Mouse (Mus musculus): ENCODE measurements at regions not wholly inside any gene's neighbourhood (a gene's known extent, or its start where the extent isn't known, plus 50 kb on each side); places are given as distances from the start of the nearest gene placed in this dataset.
A peak's percentile ranks its signal among the peaks of the same experiment; 100 is the strongest.

DNA sequence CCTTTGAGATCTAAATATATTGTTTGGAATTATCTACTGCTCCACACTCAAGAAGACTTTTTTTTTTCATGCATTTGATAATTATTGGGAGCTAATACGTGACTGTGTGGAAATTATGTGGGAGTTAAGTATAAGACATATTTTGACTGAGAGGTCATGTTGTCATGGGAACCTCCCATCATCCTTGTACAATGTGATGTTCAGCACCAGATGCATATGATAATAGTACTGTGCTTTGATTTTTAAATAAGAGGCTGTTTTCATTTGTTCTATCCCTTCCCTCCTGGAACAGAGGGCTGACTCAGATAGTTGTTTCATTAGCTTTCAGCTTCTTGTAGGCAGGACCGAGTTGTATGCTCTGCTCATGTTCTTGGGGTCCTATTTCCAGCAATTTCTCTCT, 190.6 kb upstream of the Malrd1 start:
- Histone ChIP-seq H3K9ac (no peak overlapping the region), H3K4me1 (ENCODE audit: insufficient read depth) (no peaks in the 10 kb centered on the region), H3K36me3 (ENCODE audit: insufficient read depth) (no peaks in the 10 kb centered on the region), H3K27me3 (ENCODE audit: insufficient read depth, low read length) (no peaks in the 10 kb centered on the region), H3K27ac (ENCODE audit: low read depth, low read length) (no peak overlapping the region), H3K9me3 (ENCODE audit: low read length) (no peaks in the 10 kb centered on the region), H3K4me2 (ENCODE audit: low read depth) (no peak overlapping the region), H3K4me3 (ENCODE audit: low read depth, low read length) (no peak overlapping the region)
- whole genome bisulfite sequencing = 54% methylated on average over 2 of the region's 2 CpGs
- ATAC-seq (peak; percentile 51; the same call in 1 of the 2 replicates), DNase-seq (no peak)
- TF ChIP-seq CTCF (IDR thresholded peaks at IDR 0.05; ENCODE audit: low read depth) = no peak

DNA sequence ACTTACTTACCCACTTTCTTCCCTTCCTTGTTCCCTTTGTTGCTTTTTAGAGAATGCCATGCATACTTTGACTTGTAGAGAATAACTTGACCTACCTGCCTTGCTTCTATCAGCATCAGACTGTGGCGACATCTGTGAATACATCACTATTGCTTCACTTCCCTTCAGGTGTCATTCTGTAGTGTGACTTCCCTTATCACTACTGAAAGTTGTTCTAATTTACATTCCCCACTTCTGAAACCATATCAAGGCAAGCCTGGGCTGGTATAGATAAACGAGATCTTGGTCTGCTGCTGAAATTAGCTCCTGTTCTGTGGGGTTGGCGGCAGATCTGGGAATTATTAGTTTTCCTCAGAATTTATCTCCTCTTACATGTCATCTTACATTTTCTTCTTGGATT, 178.3 kb upstream of the Malrd1 start:
- WGBS = 88% methylated on average over 3 of the region's 3 CpGs
- no peak for TF ChIP-seq CTCF (IDR thresholded peaks at IDR 0.05; ENCODE audit: low read depth)
- no peak for ATAC-seq

More for the DNA sequence above, 178.3 kb upstream of the Malrd1 start:
- DNase-seq = no peak
- H3K27me3 ChIP-seq (ENCODE audit: insufficient read depth, low read length) = no peaks in the 10 kb centered on the region
- H3K4me3 ChIP-seq (ENCODE audit: low read depth, low read length) = no peak overlapping the region
- H3K9me3 ChIP-seq (ENCODE audit: low read length) = no peaks in the 10 kb centered on the region
- H3K27ac ChIP-seq (ENCODE audit: low read depth, low read length) = no peak overlapping the region
- no peaks in the 10 kb centered on the region for H3K36me3 ChIP-seq (ENCODE audit: insufficient read depth)
- H3K4me1 ChIP-seq (ENCODE audit: insufficient read depth) = no peaks in the 10 kb centered on the region
- H3K4me2 ChIP-seq (ENCODE audit: low read depth) = no peak overlapping the region
- no peak overlapping the region for H3K9ac ChIP-seq

Measured in forebrain, postnatal 0 days (tissue).